Comparison of ENCODE assay signal across 8 mouse cellular contexts in the genomic region with DNA sequence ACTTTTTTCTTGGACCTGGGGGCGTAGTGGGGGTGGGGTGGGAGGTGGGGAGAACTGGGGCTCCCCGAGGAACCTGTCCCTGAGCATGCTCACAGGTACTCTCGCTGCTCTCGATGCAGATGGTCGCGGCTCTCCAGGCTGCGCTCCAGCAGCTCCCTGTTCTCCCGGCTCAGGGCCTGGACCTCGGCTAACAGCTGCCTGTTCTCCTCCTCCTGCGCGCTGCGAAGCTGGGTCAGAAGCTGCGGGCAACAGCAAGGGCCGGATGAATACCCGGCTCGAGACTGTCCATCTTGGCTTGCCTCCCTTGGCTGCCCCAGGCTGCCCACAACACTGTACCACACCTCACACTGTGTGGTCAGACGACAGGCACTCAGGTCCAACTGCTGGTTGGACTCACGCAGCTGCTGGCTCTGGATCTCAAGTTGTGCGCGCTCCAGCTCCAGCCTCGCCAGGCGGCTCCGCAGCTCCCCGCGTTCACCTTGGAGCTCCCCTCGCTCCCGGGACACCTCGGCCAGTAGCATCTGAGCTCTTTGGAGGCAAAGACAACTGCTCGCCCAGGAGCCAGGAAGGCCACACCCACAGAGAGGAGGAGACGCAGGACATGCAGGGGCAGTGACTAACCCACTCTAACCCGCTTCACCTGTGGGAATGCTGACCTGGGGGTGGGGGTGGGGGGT. TPM values are rescaled to one million over a fixed set of nuclear protein-coding genes. Genes with fewer than 3 reads are reported as not detected.
DNase-seq lines count a peak whose midpoint lies in the region; ATAC-seq and TF ChIP-seq lines count a peak whose summit lies in the region.

No protein-coding gene starts in this region.

- DNase-seq in heart, postnatal 14 days: no peak
- peak; percentile 44 for DNase-seq in embryonic facial prominence, embryonic 10.5 days (ENCODE audit: low spot score)
- DNase-seq in spleen, adult 12 weeks (ENCODE audit: low spot score): no peak
- no peak for DNase-seq in thymus, adult 2 months

- peaks cover 71% of the 10 kb centered on the region for H3K27me3 ChIP-seq in heart, embryonic 14.5 days (ENCODE audit: control insufficient read depth, insufficient read depth, low read length)
- H3K27me3 ChIP-seq in embryonic facial prominence, embryonic 10.5 days (replicated peaks; ENCODE audit: low read depth, poor library complexity, severe bottlenecking): peaks cover 94% of the 10 kb centered on the region
- H3K27me3 ChIP-seq in hindbrain, embryonic 16.5 days (replicated peaks; ENCODE audit: control insufficient read depth, insufficient read depth, low read length): peaks cover 36% of the 10 kb centered on the region
- peaks cover 37% of the 10 kb centered on the region for H3K27me3 ChIP-seq in midbrain, embryonic 16.5 days (ENCODE audit: control insufficient read depth, insufficient read depth, low read depth, low read length)
- no peaks in the 10 kb centered on the region for H3K27me3 ChIP-seq in thymus, adult 2 months (ENCODE audit: control insufficient read depth, insufficient read depth, low read length)

- H3K27ac ChIP-seq in heart, embryonic 14.5 days (replicated peaks in 1 of 2; ENCODE audit: control insufficient read depth in 1 of 2, insufficient read depth in 1 of 2, low read depth in 2 of 2, low read length in 2 of 2): no peak overlapping the region
- no peak overlapping the region for H3K27ac ChIP-seq in embryonic facial prominence, embryonic 10.5 days (replicated peaks)
- no peak overlapping the region for H3K27ac ChIP-seq in hindbrain, embryonic 16.5 days (ENCODE audit: low read depth, low read length)
- H3K27ac ChIP-seq in midbrain, embryonic 16.5 days (ENCODE audit: low read length): no peak overlapping the region
- no peak overlapping the region for H3K27ac ChIP-seq in thymus, adult 2 months (ENCODE audit: control insufficient read depth, insufficient read depth, low read length)

- no peaks in the 10 kb centered on the region for H3K9me3 ChIP-seq in heart, embryonic 14.5 days (ENCODE audit: control insufficient read depth, low read length)
- H3K9me3 ChIP-seq in embryonic facial prominence, embryonic 10.5 days: no peaks in the 10 kb centered on the region
- H3K9me3 ChIP-seq in hindbrain, embryonic 16.5 days (ENCODE audit: control insufficient read depth, low read length): no peaks in the 10 kb centered on the region
- no peaks in the 10 kb centered on the region for H3K9me3 ChIP-seq in midbrain, embryonic 16.5 days (replicated peaks; ENCODE audit: control insufficient read depth, low read length, poor library complexity, severe bottlenecking)

- ATAC-seq in heart, embryonic 14.5 days (ENCODE audit: insufficient number of reproducible peaks, insufficient read depth, low FRiP score, low read depth): no peak
- no peak; the same call in 1 of the 2 replicates for ATAC-seq in hindbrain, embryonic 16.5 days
- ATAC-seq in midbrain, embryonic 16.5 days: no peak
- no peak for ATAC-seq in inflammation-experienced regulatory T-cells, adult 6 months

- intact Hi-C loops in heart, postnatal 14 days (cut with DNase I): no loop called here

- H3K4me3 ChIP-seq in heart, embryonic 14.5 days (ENCODE audit: control insufficient read depth in 1 of 2, insufficient read depth in 1 of 2, low read depth in 1 of 2, low read length in 2 of 2): peak overlapping the region; percentile 11 to 26; a peak in 3 of 4 replicates
- peak overlapping the region; percentile 50 for H3K4me3 ChIP-seq in embryonic facial prominence, embryonic 10.5 days
- peak overlapping the region; percentile 22 for H3K4me3 ChIP-seq in hindbrain, embryonic 16.5 days (ENCODE audit: low read length)
- peak overlapping the region; percentile 15; the same call in 1 of the 2 replicates for H3K4me3 ChIP-seq in midbrain, embryonic 16.5 days (ENCODE audit: low read depth, low read length)
- no peak overlapping the region for H3K4me3 ChIP-seq in thymus, adult 2 months (ENCODE audit: control insufficient read depth, insufficient read depth, low read length)

- 4% methylated on average over 31 of the region's 31 CpGs for WGBS in heart, embryonic 14.5 days
- 5% methylated on average over 31 of the region's 31 CpGs for WGBS in embryonic facial prominence, embryonic 10.5 days
- 3% methylated on average over 31 of the region's 31 CpGs for WGBS in hindbrain, embryonic 16.5 days
- WGBS in midbrain, embryonic 16.5 days: 2% methylated on average over 31 of the region's 31 CpGs
- WGBS in thymus, adult 2 months: 95% methylated on average over 31 of the region's 31 CpGs

- TF ChIP-seq POLR2A in thymus, adult 2 months (IDR thresholded peaks at IDR 0.05; ENCODE audit: control insufficient read depth, extremely low read depth, insufficient read depth, low read length, poor library complexity): no peak

- peak overlapping the region; percentile 56 for H3K4me2 ChIP-seq in heart, embryonic 14.5 days (ENCODE audit: low read length)
- H3K4me2 ChIP-seq in hindbrain, embryonic 16.5 days (ENCODE audit: low read length): peak overlapping the region; percentile 50
- peak overlapping the region; percentile 46 for H3K4me2 ChIP-seq in midbrain, embryonic 16.5 days (ENCODE audit: low read length)

- 0 out of 2 replicates have a peak overlapping the region, but pooled peaks have one; percentile 36 for H3K9ac ChIP-seq in heart, embryonic 14.5 days (ENCODE audit: low read length)
- peak overlapping the region; percentile 43; the same call in 1 of the 2 replicates for H3K9ac ChIP-seq in hindbrain, embryonic 16.5 days (ENCODE audit: low read depth, low read length)
- peak overlapping the region; percentile 45 for H3K9ac ChIP-seq in midbrain, embryonic 16.5 days (ENCODE audit: low read depth, low read length)

- no peak for TF ChIP-seq CTCF in thymus, adult 2 months (IDR thresholded peaks at IDR 0.05; ENCODE audit: borderline replicate concordance, control insufficient read depth, extremely low read depth, insufficient read depth, low read length, poor library complexity)

- H3K4me1 ChIP-seq in heart, embryonic 14.5 days (ENCODE audit: control insufficient read depth in 2 of 2, insufficient read depth in 2 of 2, low read length in 2 of 2): peaks cover 0 to 5% of the 10 kb centered on the region in 2 experiments; a peak in 2 of 4 replicates
- H3K4me1 ChIP-seq in embryonic facial prominence, embryonic 10.5 days: peaks cover 39% of the 10 kb centered on the region
- peaks cover 8% of the 10 kb centered on the region for H3K4me1 ChIP-seq in hindbrain, embryonic 16.5 days (ENCODE audit: control insufficient read depth, insufficient read depth, low read depth, low read length)
- peaks cover 6% of the 10 kb centered on the region for H3K4me1 ChIP-seq in midbrain, embryonic 16.5 days (ENCODE audit: control insufficient read depth, insufficient read depth, low read length)
- H3K4me1 ChIP-seq in thymus, adult 2 months (replicated peaks; ENCODE audit: control insufficient read depth, insufficient read depth, low read length): 0 out of 2 replicates have a peak, but pooled peaks cover 5% of the 10 kb centered on the region

- H3K36me3 ChIP-seq in heart, embryonic 14.5 days (ENCODE audit: control insufficient read depth, insufficient read depth, low read length): no peaks in the 10 kb centered on the region
- no peaks in the 10 kb centered on the region for H3K36me3 ChIP-seq in embryonic facial prominence, embryonic 10.5 days (replicated peaks)
- no peaks in the 10 kb centered on the region for H3K36me3 ChIP-seq in hindbrain, embryonic 16.5 days (ENCODE audit: control insufficient read depth, insufficient read depth, low read length)
- no peaks in the 10 kb centered on the region for H3K36me3 ChIP-seq in midbrain, embryonic 16.5 days (ENCODE audit: control insufficient read depth, insufficient read depth, low read length)
- peaks cover 61% of the 10 kb centered on the region for H3K36me3 ChIP-seq in thymus, adult 2 months (ENCODE audit: control insufficient read depth, insufficient read depth, low read length)

RNA-seq across cellular contexts. Expression of a gene that starts 7.5 kb away (rescaled TPM):
- 11.1 and 13.9 TPM in 2 replicates for polyA plus RNA-seq in heart, embryonic 14.5 days (2014; fragmentation: Nextera tagmentation; extraction: Ambion mirVana)
- total RNA-seq in heart, postnatal 14 days (2021): 10 to 100 TPM; 14.8 to 18.2 TPM
- 5.3 and 7.0 TPM in 2 replicates for polyA plus RNA-seq in embryonic facial prominence, embryonic 10.5 days (2016; fragmentation: Nextera tagmentation; extraction: Ambion mirVana)
- 17.3 and 17.4 TPM in 2 replicates for polyA plus RNA-seq in hindbrain, embryonic 16.5 days (2015; fragmentation: Nextera tagmentation; extraction: Ambion mirVana)
- 10.1 and 14.6 TPM in 2 replicates for polyA plus RNA-seq in midbrain, embryonic 16.5 days (2015; fragmentation: Nextera tagmentation; extraction: Ambion mirVana)
- polyA plus RNA-seq in inflammation-experienced regulatory T-cells, adult 6 months (2017; shearing (Covaris generic)): 10 to 100 TPM in 1 of 3 experiments, 1 to 10 TPM in 2; 7.4 to 13.5 (median 8.6) TPM
- 29.5 and 30.6 TPM in 2 replicates for polyA plus RNA-seq in thymus, adult 2 months (2012; rRNA removed)

RNA-seq across cellular contexts. Expression of a gene that starts 10.0 kb away (rescaled TPM):
- 0.22 and 0.65 TPM in 2 replicates for polyA plus RNA-seq in heart, embryonic 14.5 days (2014; fragmentation: Nextera tagmentation; extraction: Ambion mirVana)
- total RNA-seq in heart, postnatal 14 days (2021): 1 to 10 TPM; 1.0 to 1.7 TPM
- polyA plus RNA-seq in embryonic facial prominence, embryonic 10.5 days (2016; fragmentation: Nextera tagmentation; extraction: Ambion mirVana): 0.62 and 0.67 TPM in 2 replicates
- 0.80 and 0.85 TPM in 2 replicates for polyA plus RNA-seq in hindbrain, embryonic 16.5 days (2015; fragmentation: Nextera tagmentation; extraction: Ambion mirVana)
- polyA plus RNA-seq in midbrain, embryonic 16.5 days (2015; fragmentation: Nextera tagmentation; extraction: Ambion mirVana): 0.27 and 0.55 TPM in 2 replicates
- 1 to 10 TPM; 4.4 to 5.8 (median 4.7) TPM for polyA plus RNA-seq in inflammation-experienced regulatory T-cells, adult 6 months (2017; shearing (Covaris generic))
- polyA plus RNA-seq in thymus, adult 2 months (2012; rRNA removed): 225 and 234 TPM in 2 replicates

Comparison
In these comparisons a context has a peak if more than half of its experiments do, and no peak if none do; other contexts are left out.
1. RNA of a gene that starts 10.0 kb away (polyA plus RNA-seq): 225 to 234 TPM in thymus, adult 2 months; 4.4 to 5.8 TPM in inflammation-experienced regulatory T-cells, adult 6 months, 0.80 to 0.85 TPM in hindbrain, embryonic 16.5 days, 0.62 to 0.67 TPM in embryonic facial prominence, embryonic 10.5 days, 0.27 to 0.55 TPM in midbrain, embryonic 16.5 days and 0.22 to 0.65 TPM in heart, embryonic 14.5 days; every median in the first group is over 10 times any median in the second.
2. Peak in every context shown above with its lines, with median percentiles within 50 percentile points of each other: H3K4me2 ChIP-seq and H3K9ac ChIP-seq.